Comparison of ENCODE assay signal across 25 mouse cellular contexts in the genomic region with DNA sequence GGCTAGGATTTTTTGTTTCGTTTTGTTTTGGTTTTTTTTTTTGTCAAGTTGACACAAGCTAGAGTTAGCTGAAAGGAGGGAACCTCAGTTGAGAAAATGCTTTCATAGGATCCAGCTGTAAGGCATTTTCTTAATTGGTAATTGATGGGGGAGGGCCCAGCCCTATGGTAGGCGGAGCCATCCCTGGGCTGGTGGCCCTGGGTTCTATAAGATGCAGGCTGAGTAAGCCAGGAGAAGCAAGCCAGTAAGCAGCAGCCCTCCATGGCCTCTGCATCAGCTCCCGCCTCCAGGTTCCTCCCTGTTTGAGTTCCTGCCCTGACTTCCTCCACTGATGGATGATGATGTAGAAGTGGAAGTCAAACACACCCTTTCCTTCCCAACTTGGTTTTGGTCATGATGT. TPM values are rescaled to one million over a fixed set of nuclear protein-coding genes. Genes with fewer than 3 reads are reported as not detected.
DNase-seq lines count a peak whose midpoint lies in the region; ATAC-seq and TF ChIP-seq lines count a peak whose summit lies in the region.
"Had no signal": no experiment of that assay in that cellular context is flagged by ENCODE, and none has a peak within 500 bp of the region (broad histone marks: within the 10 kb centered on the region; RNA-seq: fewer than 3 reads in every experiment).

No protein-coding gene starts in this region.

- no peak overlapping the region for H3K4me3 ChIP-seq in MEL (ENCODE audit: control insufficient read depth in 1 of 2, insufficient read depth in 1 of 2, low read depth in 2 of 2, low read length in 2 of 2)
- no peak overlapping the region for H3K4me3 ChIP-seq in embryonic facial prominence, embryonic 11.5 days (ENCODE audit: low read depth, low read length)
- H3K4me3 ChIP-seq in intestine, postnatal 0 days (ENCODE audit: low read depth, low read length), result no peak overlapping the region
- H3K4me3 ChIP-seq: gastrocnemius, adult 2 months; hindbrain, embryonic 12.5 days; hindbrain, embryonic 15.5 days had no signal

- peak; percentile 12 for DNase-seq in embryo, embryonic 10.5 days (ENCODE audit: low spot score)
- no peak for DNase-seq in embryo, embryonic 11 days
- DNase-seq in MEL (ENCODE audit: low read depth, low spot score), result peak; percentile 23
- peak; percentile 68 for DNase-seq in embryonic facial prominence, embryonic 11.5 days (ENCODE audit: low spot score)
- no peak for DNase-seq in layer of hippocampus, adult 9-10 months (ENCODE audit: low spot score)
- DNase-seq: adrenal gland, adult 8-10 months; adrenal gland, postnatal 25 days; B cell, adult 2 months; cerebellum, adult 11-12 months; cerebellum, adult 8-10 months; cerebellum, postnatal 10 days; cerebellum, postnatal 36 days; forebrain, postnatal 0 days; gastrocnemius, adult 2 months; gastrocnemius, postnatal 14 days; heart, adult 11 months; kidney, adult 18-20 months had no signal

- no peak for TF ChIP-seq EP300 in MEL (IDR thresholded peaks at IDR 0.05; ENCODE audit: low read depth in 1 of 2, low read length in 2 of 2)

- no peaks in the 10 kb centered on the region for H3K9me3 ChIP-seq in MEL (replicated peaks; ENCODE audit: insufficient read depth, low read length)
- H3K9me3 ChIP-seq in embryonic facial prominence, embryonic 11.5 days (replicated peaks; ENCODE audit: control insufficient read depth, low read length), result no peaks in the 10 kb centered on the region
- no peaks in the 10 kb centered on the region for H3K9me3 ChIP-seq in intestine, postnatal 0 days (ENCODE audit: control insufficient read depth)
- H3K9me3 ChIP-seq: hindbrain, embryonic 12.5 days; hindbrain, embryonic 15.5 days had no signal

- TF ChIP-seq CTCF in MEL (IDR thresholded peaks at IDR 0.05 in 2 of 3, conservative IDR thresholded peaks at IDR 0.05 in 1 of 3; ENCODE audit: control insufficient read depth in 1 of 3, insufficient read depth in 1 of 3, low read depth in 2 of 3, low read length in 3 of 3, poor library complexity in 1 of 3, severe bottlenecking in 1 of 3), result no peak
- TF ChIP-seq CTCF in intestine, postnatal 0 days (IDR thresholded peaks at IDR 0.05; ENCODE audit: low read depth), result no peak

- 42% methylated on average over 3 of the region's 3 CpGs for WGBS in embryonic facial prominence, embryonic 11.5 days
- 61% methylated on average over 3 of the region's 3 CpGs for WGBS in intestine, postnatal 0 days

- TF ChIP-seq RAD21 in MEL (IDR thresholded peaks at IDR 0.05; ENCODE audit: low read depth, low read length), result no peak

- no peaks in the 10 kb centered on the region for H3K79me2 ChIP-seq in MEL (ENCODE audit: control insufficient read depth, insufficient read depth, low read length, poor library complexity)

- H3K9ac ChIP-seq in MEL (ENCODE audit: control insufficient read depth, low read depth, low read length, poor library complexity, severe bottlenecking), result no peak overlapping the region
- no peak overlapping the region for H3K9ac ChIP-seq in embryonic facial prominence, embryonic 11.5 days (replicated peaks; ENCODE audit: low read length)
- H3K9ac ChIP-seq in intestine, postnatal 0 days (ENCODE audit: low read depth, low read length), result no peak overlapping the region
- H3K9ac ChIP-seq: forebrain, postnatal 0 days; hindbrain, embryonic 12.5 days; hindbrain, embryonic 15.5 days had no signal

- no peaks in the 10 kb centered on the region for H3K27me3 ChIP-seq in MEL (ENCODE audit: control insufficient read depth in 1 of 2, insufficient read depth in 2 of 2, low read length in 2 of 2)
- no peaks in the 10 kb centered on the region for H3K27me3 ChIP-seq in embryonic facial prominence, embryonic 11.5 days (ENCODE audit: control insufficient read depth, insufficient read depth, low read length)
- H3K27me3 ChIP-seq in intestine, postnatal 0 days (replicated peaks; ENCODE audit: control insufficient read depth, insufficient read depth, low read length), result no peaks in the 10 kb centered on the region
- H3K27me3 ChIP-seq: CH12.LX; hindbrain, embryonic 12.5 days; hindbrain, embryonic 15.5 days had no signal

- H3K4me2 ChIP-seq in embryonic facial prominence, embryonic 11.5 days (ENCODE audit: low read depth, low read length), result no peak overlapping the region
- H3K4me2 ChIP-seq in intestine, postnatal 0 days (replicated peaks; ENCODE audit: low read depth), result no peak overlapping the region
- H3K4me2 ChIP-seq: heart, embryonic 11.5 days; hindbrain, embryonic 12.5 days; hindbrain, embryonic 15.5 days had no signal

- H3K36me3 ChIP-seq in MEL (ENCODE audit: control insufficient read depth in 1 of 2, insufficient read depth in 2 of 2, low read length in 2 of 2), result no peaks in the 10 kb centered on the region
- H3K36me3 ChIP-seq in embryonic facial prominence, embryonic 11.5 days (replicated peaks; ENCODE audit: control insufficient read depth, insufficient read depth, low read depth, low read length), result no peaks in the 10 kb centered on the region
- H3K36me3 ChIP-seq in intestine, postnatal 0 days (ENCODE audit: control insufficient read depth, insufficient read depth), result no peaks in the 10 kb centered on the region
- H3K36me3 ChIP-seq: G1E; hindbrain, embryonic 12.5 days; hindbrain, embryonic 15.5 days had no signal

- H3K27ac ChIP-seq in MEL (ENCODE audit: control insufficient read depth, low read depth, low read length), result no peak overlapping the region
- no peak overlapping the region for H3K27ac ChIP-seq in embryonic facial prominence, embryonic 11.5 days (replicated peaks; ENCODE audit: low read depth, low read length)
- no peak overlapping the region for H3K27ac ChIP-seq in intestine, postnatal 0 days (ENCODE audit: low read depth, low read length)
- H3K27ac ChIP-seq: gastrocnemius, adult 2 months; hindbrain, embryonic 12.5 days; hindbrain, embryonic 15.5 days had no signal

- no peak for TF ChIP-seq POLR2A in MEL (IDR thresholded peaks at IDR 0.05; ENCODE audit: control insufficient read depth in 1 of 2, insufficient read depth in 1 of 2, low read depth in 1 of 2, low read length in 2 of 2, poor library complexity in 1 of 2)

- H3K4me1 ChIP-seq in MEL (ENCODE audit: control insufficient read depth in 1 of 2, insufficient read depth in 2 of 2, low read length in 2 of 2), result peaks cover 0 to 5% of the 10 kb centered on the region in 2 experiments; a peak in 1 of 4 replicates
- H3K4me1 ChIP-seq in embryonic facial prominence, embryonic 11.5 days (ENCODE audit: control insufficient read depth, insufficient read depth, low read length), result no peaks in the 10 kb centered on the region
- H3K4me1 ChIP-seq in intestine, postnatal 0 days (replicated peaks; ENCODE audit: control insufficient read depth, insufficient read depth, low read length), result peaks cover 4% of the 10 kb centered on the region; the same call in 1 of the 2 replicates

- no peak for ATAC-seq in embryonic facial prominence, embryonic 11.5 days (replicated peaks; ENCODE audit: insufficient number of reproducible peaks, low FRiP score, low TSS enrichment, low read depth)
- no peak for ATAC-seq in intestine, postnatal 0 days
- ATAC-seq: activated CD4-positive, CD25-positive, alpha-beta regulatory T cell, adult 4 months; forebrain, embryonic 14.5 days; forebrain, postnatal 0 days had no signal

TF ChIP-seq in MEL, 35 proteins besides CTCF, POLR2A, EP300 and RAD21:
- TF ChIP-seq POLR2AphosphoS2 (IDR thresholded peaks at IDR 0.05; ENCODE audit: low read length) (no peak), UBTF (IDR thresholded peaks at IDR 0.05; ENCODE audit: borderline replicate concordance, insufficient read depth, low read depth, low read length) (no peak), CHD1 (IDR thresholded peaks at IDR 0.05; ENCODE audit: low read depth, low read length) (no peak), GABPA (IDR thresholded peaks at IDR 0.05; ENCODE audit: low read depth, low read length) (no peak), TAL1 (IDR thresholded peaks at IDR 0.05; ENCODE audit: low read length) (no peak), POLR2AphosphoS5 (IDR thresholded peaks at IDR 0.05; ENCODE audit: borderline replicate concordance, low read depth, low read length) (no peak), MYB (IDR thresholded peaks at IDR 0.05; ENCODE audit: low read depth, low read length) (no peak), ZMIZ1 (IDR thresholded peaks at IDR 0.05; ENCODE audit: low read depth, low read length) (no peak), ZNF384 (IDR thresholded peaks at IDR 0.05; ENCODE audit: low read depth, low read length) (no peak)
TF ChIP-seq in MEL: peak in this region for 0.

RNA-seq across cellular contexts. Expression of a gene that starts 25.3 kb away (rescaled TPM):
- total RNA-seq in MEL (2012; rRNA removed), result 22.2 and 23.1 TPM in 2 replicates
- 10 to 100 TPM in 1 of 2 experiments, not detected in 1; 44.6 TPM for polyA plus RNA-seq in MEL (2012; ENCODE audit: insufficient read depth in 1 of 2, insufficient read length in 2 of 2, low read depth in 1 of 2, low replicate concordance in 2 of 2, missing spikeins in 1 of 2)
- 56.7 and 57.3 TPM in 2 replicates for polyA plus RNA-seq in embryonic facial prominence, embryonic 11.5 days (2014; fragmentation: Nextera tagmentation; extraction: Ambion mirVana)
- polyA plus RNA-seq in intestine, postnatal 0 days (2015; fragmentation: Nextera tagmentation; extraction: Ambion mirVana), result 104 TPM in 2 replicates
- total RNA-seq: CH12.LX had no signal

Comparison
In these comparisons a context has a peak if more than half of its experiments do, and no peak if none do; other contexts are left out.
1. DNase-seq: peak in embryo, embryonic 10.5 days (single experiment), MEL (single experiment) and embryonic facial prominence, embryonic 11.5 days (single experiment); none in embryo, embryonic 11 days (single experiment) and layer of hippocampus, adult 9-10 months (single experiment).